Mouse (Mus musculus) kidney, adult 8-10 months (tissue): Measurements from ENCODE around the gene Snrpn.

Source experiments
- DNase-seq, 2 experiments: peaks; one replicate each; pipeline ENCODE4 v3.0.0; 2022

Snrpn gene

DNA sequence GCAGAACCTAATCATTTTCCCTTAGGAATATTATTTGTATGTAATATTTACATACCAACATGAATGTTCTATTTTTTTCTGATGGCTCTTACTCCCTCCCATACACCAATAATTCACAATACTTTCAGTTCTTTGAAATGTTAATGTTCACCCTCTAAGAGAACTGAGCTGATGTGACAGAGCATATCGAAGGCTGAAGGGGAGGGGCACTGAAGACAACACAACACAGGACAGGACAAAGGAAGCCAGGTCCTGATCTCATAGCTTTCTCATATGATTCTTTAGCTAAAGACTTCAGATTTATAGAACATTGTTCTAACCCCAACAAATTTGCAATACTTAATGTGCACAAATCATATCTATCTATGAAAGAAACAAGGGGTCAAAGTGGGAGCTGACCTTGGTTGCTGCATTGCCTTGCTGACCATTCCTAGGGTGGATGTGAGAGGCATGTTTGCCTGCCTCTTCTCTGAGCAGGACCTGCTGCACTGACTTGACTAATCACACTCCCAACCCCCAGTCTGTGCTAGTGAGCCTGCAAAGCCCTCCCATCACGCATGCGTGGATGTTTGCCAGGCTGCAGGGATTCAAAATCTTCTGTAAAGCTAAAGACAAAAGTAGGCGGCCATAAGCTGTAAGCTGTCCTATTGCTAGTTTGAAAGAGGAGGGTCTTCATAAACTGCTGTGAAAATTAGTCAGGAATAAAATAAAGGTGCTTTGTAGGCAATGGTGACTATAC, at the start of gene Snrpn:
Gene Snrpn (minus strand): TSS at position 478 of the 739 bp plus-strand sequence.
- DNase-seq: no peak

- no peak for DNase-seq
These were observed 30.5 kb upstream of the Snrpn start for GRCm38 (mm10) chr7:60170250-60171185.

DNA sequence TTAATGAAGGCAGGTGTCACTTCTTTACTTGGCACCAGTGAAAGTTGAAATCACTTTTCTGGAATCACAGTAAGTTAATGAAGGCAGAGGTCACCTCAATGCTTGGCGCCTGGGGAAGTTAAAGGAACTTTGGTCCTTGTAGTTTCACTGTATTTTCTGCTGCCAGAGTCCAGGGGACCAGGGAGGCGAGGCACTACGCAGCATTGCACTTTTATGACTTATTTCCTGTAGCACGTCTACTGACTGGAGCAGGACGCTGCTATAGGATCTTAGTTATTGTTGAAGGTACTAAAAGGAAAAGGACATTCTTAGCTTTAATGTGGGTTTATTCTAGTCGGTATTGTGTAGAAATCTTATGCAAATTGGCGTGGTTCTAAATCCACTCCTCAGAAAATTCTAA, 14.7 kb downstream of the Snrpn start:
- DNase-seq: peak in 1 of 2 experiments; percentile 17

DNA sequence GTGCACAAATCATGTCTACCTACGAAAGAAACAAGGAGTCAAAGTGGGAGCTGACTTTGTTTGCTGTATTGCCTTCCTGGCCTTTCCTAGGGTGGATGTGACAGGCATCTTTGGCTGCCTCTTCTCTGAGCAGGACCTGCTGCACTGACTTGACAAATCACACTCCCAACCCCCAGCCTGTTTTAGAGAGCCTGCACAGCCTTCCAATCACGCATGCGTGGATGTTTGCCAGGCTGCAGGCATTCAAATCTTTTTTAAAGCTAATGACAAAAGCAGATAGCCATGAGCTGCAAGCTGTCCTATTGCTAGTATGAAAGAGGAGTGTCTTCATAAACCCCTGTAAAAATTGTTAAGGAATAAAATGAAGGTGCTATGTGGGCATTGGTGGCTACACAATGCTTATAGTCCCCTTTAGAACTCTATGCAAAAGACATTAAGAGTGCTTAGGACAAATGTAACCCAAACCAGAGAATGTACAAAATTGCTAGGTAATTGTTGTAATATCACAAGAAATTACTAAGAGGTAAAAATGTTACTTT, 16.9 kb downstream of the Snrpn start:
- DNase-seq: peak in 1 of 2 experiments; percentile 1

GRCm38 (mm10) chr7:60122434-60123085, 17.5 kb downstream of the Snrpn start:
- DNase-seq: no peak

DNA sequence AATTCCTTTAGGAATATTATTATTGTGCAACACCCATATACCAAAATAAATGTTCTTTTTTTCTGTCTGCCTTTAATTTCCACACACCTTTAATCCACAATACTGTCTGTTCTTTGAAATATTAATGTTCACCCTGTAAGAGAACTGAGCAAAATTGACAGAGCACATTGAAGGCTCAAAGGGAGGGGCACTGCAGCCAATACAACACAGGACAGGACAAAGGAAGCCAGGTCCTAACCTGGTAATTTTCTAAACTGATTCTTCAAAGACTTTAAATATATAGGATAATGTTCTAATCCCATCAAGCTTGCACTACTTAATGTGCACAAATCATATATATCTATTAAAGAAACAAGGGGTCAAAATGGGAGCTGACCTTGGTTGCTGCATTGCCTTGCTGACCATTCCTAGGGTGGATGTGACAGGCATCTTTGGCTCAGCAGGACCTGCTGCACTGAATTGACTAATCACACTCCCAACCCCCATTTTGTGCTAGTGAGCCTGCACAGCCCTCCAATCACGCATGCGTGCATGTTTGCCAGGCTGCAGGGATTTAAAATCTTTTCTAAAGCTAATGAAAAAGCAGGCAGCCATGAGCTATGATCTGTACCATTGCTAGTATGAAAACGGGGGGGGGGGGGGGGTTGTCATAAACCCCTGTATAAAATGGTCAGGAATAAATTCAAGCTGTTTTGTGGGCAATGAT, 42.7 kb downstream of the Snrpn start:
- DNase-seq: no peak

- DNase-seq: no peak
These were observed 63.7 kb downstream of the Snrpn start for GRCm38 (mm10) chr7:60076301-60076700.

DNA sequence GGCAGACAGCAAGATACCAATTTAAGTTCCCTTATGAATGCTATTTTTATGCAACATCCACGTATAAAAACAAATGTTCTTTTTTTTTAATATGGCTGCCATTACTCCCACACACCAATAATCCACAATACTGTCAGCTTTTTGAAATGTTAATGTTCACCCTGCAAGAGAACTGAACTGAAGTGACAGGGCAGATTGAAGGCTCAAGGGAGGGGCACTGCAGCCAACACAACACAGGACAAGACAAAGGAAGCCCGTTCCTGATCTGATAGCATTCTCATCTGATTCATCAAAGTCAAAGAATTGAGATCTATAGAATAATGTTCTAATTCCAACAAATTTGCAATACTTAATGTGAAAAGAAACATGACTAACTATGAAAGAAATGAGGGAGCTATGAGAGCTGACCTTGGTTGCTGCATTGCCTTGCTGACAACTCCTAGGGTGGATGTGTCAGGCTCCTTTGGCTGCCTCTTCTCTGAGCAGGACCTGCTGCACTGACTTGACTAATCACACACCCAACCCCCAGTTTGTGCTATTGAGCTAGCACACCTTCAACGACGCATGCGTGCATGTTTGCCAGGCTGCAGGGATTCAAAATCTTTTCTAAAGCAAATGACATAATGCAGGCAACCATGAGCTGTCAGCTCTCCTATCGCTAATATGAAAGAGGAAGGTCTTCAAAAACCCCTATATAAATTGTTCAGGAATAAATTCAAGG, 92.4 kb downstream of the Snrpn start:
- DNase-seq: no peak

DNA sequence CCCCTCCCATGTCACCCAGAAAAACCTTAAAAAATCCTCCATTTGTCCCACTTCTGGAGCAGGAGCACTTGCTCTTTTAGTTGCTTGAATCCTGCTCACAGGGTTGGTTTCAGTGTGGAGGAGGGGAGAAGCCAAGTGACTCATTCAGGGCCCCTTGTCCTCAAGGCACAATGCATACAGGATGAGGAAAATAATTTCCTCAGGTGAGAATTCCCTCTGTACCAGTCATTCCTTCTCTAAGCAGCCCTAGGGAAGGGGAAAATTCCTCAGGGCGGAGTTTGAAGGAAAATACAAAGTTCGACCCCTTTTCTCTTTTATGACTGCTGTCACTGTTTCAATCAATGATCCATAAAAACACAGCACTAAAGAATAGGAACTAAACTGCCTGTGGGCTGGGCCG, 126.8 kb downstream of the Snrpn start:
- no peak for DNase-seq

GRCm38 (mm10) chr7:60007727-60008360, 132.2 kb downstream of the Snrpn start:
- DNase-seq: no peak

DNA sequence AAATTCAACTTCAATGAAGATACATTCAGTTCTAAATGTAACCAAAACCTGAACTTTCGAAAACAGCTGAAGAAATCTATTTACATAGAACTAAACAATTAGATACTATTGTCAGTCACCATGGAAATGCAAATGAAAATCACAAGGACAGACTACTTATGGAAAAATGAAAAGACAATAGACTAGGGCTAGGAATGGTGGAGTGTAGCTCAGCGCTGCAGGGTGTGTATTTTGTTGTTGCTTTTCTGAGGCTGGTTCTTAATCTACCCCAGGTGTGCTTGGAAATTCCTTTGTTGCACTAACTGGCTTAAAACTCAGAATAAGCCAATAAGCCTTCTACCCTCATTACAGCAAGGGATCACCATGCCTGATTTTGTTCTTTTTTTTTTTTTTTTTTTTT, 133.8 kb downstream of the Snrpn start:
- DNase-seq: no peak

- DNase-seq: peak; percentile 55 to 73
These were observed 135.3 kb downstream of the Snrpn start, which contains the start of the genes Snurf and Gm38393 for GRCm38 (mm10) chr7:60004606-60005330. TSS of gene Snurf (minus strand) at chr7:60005049. TSS of gene Gm38393 (minus strand) at chr7:60005064.

DNA sequence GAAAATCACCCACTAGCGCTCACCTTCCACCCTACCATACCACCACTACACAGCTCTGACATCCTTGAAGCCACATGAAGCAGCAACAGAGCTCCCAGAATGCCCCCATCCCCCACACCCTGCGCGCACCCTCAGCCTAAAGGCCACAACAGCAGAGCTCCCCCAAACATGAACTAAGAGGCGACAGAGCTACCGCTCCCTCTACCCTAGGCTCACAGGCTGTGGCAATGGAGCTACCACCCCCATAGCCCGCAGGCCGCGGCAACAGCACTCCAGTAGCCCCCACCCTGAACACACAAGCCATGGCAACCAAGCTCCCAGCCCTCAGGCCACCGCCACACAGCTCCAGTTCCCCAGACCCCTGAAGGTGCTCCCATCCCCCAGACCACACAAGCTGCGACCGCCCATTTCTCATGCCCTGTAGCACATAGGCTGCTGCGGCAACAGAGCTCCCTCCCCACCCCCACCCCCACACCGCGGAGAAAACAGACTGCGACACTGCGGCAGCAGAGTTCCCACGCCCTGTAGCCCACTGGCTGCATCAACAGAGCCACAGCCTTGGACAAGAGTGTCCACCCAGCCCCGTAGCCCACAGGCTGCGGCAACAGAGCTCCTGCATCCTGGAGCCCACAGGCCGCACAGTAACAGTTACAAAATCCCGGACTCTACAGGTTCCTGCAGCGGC, 136.0 kb downstream of the Snrpn start:
- peak; percentile 4 to 7 for DNase-seq

DNA sequence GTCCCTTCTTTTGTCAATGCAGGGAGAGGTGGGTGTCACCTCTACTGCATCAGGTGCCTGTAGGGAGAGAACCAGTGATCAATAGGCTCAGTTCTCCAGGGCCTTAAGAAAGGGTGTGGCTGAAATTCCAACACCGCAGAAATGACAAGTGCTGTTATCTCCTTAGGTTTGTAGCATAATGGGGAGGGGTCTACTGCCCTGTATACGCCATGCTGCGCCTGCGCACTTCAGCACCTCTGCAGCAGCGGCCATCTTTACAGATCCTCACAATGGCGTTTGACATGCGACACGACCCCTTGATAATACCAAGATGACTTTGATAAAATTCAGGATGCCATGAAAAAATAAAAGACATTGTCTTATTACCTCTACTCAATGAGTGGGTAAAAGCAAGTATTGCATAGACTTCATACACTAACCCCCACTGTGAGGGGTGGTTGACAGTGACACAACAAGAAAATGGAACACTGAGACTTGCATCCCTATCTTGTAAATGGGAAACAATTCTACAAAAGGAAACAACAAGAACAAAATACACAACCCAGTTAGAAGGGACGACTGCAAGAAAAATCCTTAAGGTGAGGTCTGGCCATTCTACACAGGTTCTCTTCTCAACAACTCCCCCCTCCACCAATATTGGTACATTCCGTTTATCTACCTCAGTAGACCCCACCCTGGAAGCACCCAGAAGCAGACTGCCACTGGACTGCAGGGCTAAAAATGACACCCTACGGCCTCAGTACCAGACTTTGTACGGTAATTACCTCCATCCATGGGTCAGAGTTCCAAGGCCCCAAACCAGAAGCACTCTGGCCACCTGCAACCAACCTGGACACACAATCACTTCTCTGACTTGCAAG, 136.8 kb downstream of the Snrpn start:
- peak; percentile 3 to 20 for DNase-seq

- no peak for DNase-seq
These were observed 161.4 kb downstream of the Snrpn start for GRCm38 (mm10) chr7:59978646-59979045.
